Mouse (Mus musculus): Measurements from ENCODE around the gene Rbp1. TPM values are rescaled to one million over a fixed set of nuclear protein-coding genes. Genes with fewer than 3 reads are reported as not detected.
A peak's percentile ranks its signal among the peaks of the same experiment; 100 is the strongest.

Rbp1 gene
- polyA plus RNA-seq, 1 experiment from 2014 or later, result 81.3 TPM

DNA sequence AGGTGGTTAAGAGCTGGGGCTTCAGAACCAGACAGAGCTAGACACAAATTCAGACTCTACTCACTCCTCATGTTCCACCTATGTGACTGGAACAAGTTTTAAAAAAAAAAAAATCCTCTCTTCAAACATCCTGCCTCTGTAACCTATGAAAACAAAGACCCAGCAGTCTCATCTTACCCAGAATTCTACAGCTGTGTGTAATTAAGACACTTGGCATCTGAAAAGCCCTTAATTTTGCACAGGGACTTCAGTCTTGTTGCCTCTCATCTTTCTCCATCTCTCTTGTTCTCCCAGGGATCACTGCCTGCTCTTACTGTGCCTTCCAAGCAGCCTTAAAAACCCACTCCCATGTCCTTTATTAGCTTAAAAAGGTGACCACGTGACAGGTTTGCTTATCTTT, 2.1 kb upstream of the Rbp1 start:
- ATAC-seq (ENCODE audit: insufficient read depth, low FRiP score), result no peak
- Histone ChIP-seq H3K9ac (ENCODE audit: low read length) (no peak overlapping the region), H3K4me2 (ENCODE audit: low read depth, low read length) (no peak overlapping the region), H3K9me3 (replicated peaks; ENCODE audit: control insufficient read depth, low read length) (no peaks in the 10 kb centered on the region; the same call in 1 of the 2 replicates), H3K27me3 (ENCODE audit: control insufficient read depth, insufficient read depth, low read length) (no peaks in the 10 kb centered on the region), H3K4me1 (ENCODE audit: control insufficient read depth, insufficient read depth, low read length) (peaks cover 5% of the 10 kb centered on the region; the same call in 1 of the 2 replicates), H3K36me3 (ENCODE audit: control insufficient read depth, insufficient read depth, low read length) (no peaks in the 10 kb centered on the region), H3K4me3 (replicated peaks; ENCODE audit: low read length) (no peak overlapping the region), H3K27ac (ENCODE audit: low read length) (no peak overlapping the region)
- 52% methylated on average over 1 of the region's 1 CpGs for WGBS

DNA sequence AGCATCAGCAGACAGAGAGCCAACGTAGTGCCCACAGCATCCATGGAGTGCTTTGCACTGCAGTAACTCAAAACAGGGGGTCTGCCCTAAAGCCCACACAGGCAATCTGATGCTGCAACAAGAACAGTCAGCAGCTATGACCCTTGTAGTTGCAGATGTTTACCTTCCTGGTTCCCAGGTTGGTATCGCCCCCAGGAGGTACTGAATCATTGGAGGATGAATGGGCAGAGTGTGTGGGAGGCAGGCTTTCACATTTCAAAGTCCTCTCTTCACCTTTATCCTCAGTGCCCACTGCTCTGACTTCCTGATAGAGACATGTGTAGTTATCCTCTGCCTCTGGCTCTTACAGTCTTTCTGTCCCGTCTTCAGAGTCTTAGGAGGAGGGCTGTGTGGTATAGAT, 858 bp upstream of the Rbp1 start:
- H3K9me3 ChIP-seq (replicated peaks; ENCODE audit: control insufficient read depth, low read length), result no peaks in the 10 kb centered on the region; the same call in 1 of the 2 replicates
- no peaks in the 10 kb centered on the region for H3K27me3 ChIP-seq (ENCODE audit: control insufficient read depth, insufficient read depth, low read length)
- no peak overlapping the region for H3K27ac ChIP-seq (ENCODE audit: low read length)
- ATAC-seq (ENCODE audit: insufficient read depth, low FRiP score), result no peak
- no peaks in the 10 kb centered on the region for H3K36me3 ChIP-seq (ENCODE audit: control insufficient read depth, insufficient read depth, low read length)
- H3K9ac ChIP-seq (ENCODE audit: low read length), result no peak overlapping the region
- H3K4me2 ChIP-seq (ENCODE audit: low read depth, low read length), result no peak overlapping the region
- 52% methylated on average over 3 of the region's 3 CpGs for WGBS
- H3K4me1 ChIP-seq (ENCODE audit: control insufficient read depth, insufficient read depth, low read length), result peaks cover 16% of the 10 kb centered on the region; the same call in 1 of the 2 replicates
- no peak overlapping the region for H3K4me3 ChIP-seq (replicated peaks; ENCODE audit: low read length)

DNA sequence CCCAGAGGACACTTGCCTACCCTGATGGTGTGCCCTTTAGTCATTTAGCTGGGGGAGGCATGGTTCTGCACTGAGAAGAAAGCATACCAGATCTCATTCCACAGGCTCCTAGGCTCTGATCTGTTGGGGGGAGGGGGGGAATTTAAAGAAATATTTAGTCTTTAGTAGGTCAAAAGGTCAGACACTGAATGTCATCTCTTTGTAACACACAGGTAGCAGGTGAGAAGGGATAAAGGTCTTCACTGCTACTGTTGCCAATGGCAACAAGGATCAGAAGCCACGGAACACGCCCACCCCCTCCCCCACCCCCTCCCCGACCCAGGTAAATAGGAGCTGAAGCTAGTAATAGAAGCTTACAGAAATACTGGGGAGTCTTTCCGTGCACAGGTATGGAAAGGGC, 930 bp downstream of the Rbp1 start:
- Histone ChIP-seq H3K36me3 (ENCODE audit: control insufficient read depth, insufficient read depth, low read length) (no peaks in the 10 kb centered on the region), H3K4me3 (replicated peaks; ENCODE audit: low read length) (no peak overlapping the region), H3K4me2 (ENCODE audit: low read depth, low read length) (0 out of 2 replicates have a peak overlapping the region, but pooled peaks have one; percentile 81), H3K27ac (ENCODE audit: low read length) (no peak overlapping the region), H3K27me3 (ENCODE audit: control insufficient read depth, insufficient read depth, low read length) (no peaks in the 10 kb centered on the region), H3K9me3 (replicated peaks; ENCODE audit: control insufficient read depth, low read length) (no peaks in the 10 kb centered on the region), H3K9ac (ENCODE audit: low read length) (no peak overlapping the region), H3K4me1 (ENCODE audit: control insufficient read depth, insufficient read depth, low read length) (peaks cover 30% of the 10 kb centered on the region)
- 20% methylated on average over 4 of the region's 4 CpGs for WGBS
- ATAC-seq (ENCODE audit: insufficient read depth, low FRiP score), result no peak

DNA sequence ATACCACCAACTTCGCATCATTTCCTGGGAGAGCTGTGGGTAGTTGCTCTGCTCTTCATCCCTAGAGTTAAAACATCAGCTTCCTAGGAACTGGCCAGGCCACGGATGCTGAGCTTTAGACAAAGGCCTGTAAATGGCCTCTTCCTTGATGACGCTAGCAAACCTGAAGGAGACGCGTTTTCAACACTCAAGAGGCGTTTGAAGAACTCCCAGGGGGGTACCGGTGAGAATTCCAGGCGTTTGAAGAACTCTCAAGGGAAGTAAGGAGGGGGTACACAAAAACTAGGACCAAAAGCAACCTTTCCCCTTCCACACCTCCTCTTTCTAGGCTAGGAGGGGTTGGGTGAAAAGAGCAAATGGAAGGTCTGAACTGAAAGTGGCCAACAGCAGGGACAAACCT, 1.5 kb downstream of the Rbp1 start:
- Histone ChIP-seq H3K27me3 (ENCODE audit: control insufficient read depth, insufficient read depth, low read length) (no peaks in the 10 kb centered on the region), H3K4me1 (ENCODE audit: control insufficient read depth, insufficient read depth, low read length) (peaks cover 36% of the 10 kb centered on the region), H3K4me3 (replicated peaks; ENCODE audit: low read length) (peak overlapping the region; percentile 62), H3K4me2 (ENCODE audit: low read depth, low read length) (peak overlapping the region; percentile 81), H3K36me3 (ENCODE audit: control insufficient read depth, insufficient read depth, low read length) (no peaks in the 10 kb centered on the region), H3K9ac (ENCODE audit: low read length) (peak overlapping the region; percentile 82; the same call in 1 of the 2 replicates), H3K27ac (ENCODE audit: low read length) (peak overlapping the region; percentile 25; the same call in 1 of the 2 replicates), H3K9me3 (replicated peaks; ENCODE audit: control insufficient read depth, low read length) (no peaks in the 10 kb centered on the region)
- no peak for ATAC-seq (ENCODE audit: insufficient read depth, low FRiP score)
- 5% methylated on average over 8 of the region's 8 CpGs for WGBS

DNA sequence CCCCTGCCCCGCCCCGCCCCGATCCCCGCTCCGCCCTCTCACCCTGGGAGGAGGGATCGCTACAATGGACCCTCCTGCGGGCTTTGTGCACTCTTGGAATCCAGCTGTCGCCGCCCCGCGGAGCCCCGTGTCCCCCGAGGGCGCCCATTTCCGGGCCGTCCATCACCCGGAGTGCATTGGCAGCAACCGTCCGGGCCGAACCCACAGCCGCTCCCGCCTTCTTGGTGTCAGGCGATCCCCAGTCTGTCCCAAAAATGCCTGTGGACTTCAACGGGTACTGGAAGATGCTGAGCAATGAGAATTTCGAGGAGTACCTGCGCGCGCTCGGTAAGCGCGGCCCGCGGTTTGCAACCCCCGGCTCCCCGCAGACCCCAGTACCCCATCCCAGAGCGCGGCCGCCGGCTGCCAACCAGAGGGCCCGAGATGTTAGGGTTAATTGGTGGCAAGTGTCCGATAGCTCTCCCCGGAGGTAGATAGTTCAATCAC, 2.0 kb downstream of the Rbp1 start:
- H3K27ac ChIP-seq (ENCODE audit: low read length), result peak overlapping the region; percentile 43; the same call in 1 of the 2 replicates
- H3K4me3 ChIP-seq (replicated peaks; ENCODE audit: low read length), result peak overlapping the region; percentile 62
- H3K36me3 ChIP-seq (ENCODE audit: control insufficient read depth, insufficient read depth, low read length), result no peaks in the 10 kb centered on the region
- no peaks in the 10 kb centered on the region for H3K27me3 ChIP-seq (ENCODE audit: control insufficient read depth, insufficient read depth, low read length)
- peak; percentile 78 for ATAC-seq (ENCODE audit: insufficient read depth, low FRiP score)
- H3K9me3 ChIP-seq (replicated peaks; ENCODE audit: control insufficient read depth, low read length), result no peaks in the 10 kb centered on the region
- H3K4me1 ChIP-seq (ENCODE audit: control insufficient read depth, insufficient read depth, low read length), result peaks cover 41% of the 10 kb centered on the region
- peak overlapping the region; percentile 81 for H3K4me2 ChIP-seq (ENCODE audit: low read depth, low read length)
- 1% methylated on average over 41 of the region's 42 CpGs for WGBS
- H3K9ac ChIP-seq (ENCODE audit: low read length), result peak overlapping the region; percentile 82

DNA sequence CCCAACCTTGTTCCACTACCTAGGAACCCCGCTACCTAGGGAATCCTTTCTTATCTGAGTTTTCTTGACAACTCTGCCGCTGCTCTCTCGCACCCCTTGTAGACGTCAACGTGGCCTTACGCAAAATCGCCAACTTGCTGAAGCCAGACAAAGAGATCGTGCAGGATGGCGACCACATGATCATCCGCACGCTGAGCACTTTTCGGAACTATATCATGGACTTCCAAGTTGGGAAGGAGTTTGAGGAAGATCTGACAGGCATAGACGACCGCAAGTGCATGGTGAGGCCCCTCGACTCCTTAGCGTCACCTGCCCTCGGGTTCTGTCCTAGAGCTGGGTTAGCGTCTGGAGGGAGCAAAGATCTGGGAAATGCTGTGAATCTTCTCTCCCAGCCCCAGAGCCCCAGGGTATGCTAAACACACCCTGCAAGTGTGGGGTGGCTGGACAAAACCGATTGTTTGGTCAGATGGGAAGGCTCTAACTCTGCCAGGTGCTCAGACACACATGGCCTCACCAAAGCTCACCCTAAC, 2.7 kb downstream of the Rbp1 start:
- H3K27ac ChIP-seq (ENCODE audit: low read length), result peak overlapping the region; percentile 66
- WGBS, result 9% methylated on average over 19 of the region's 19 CpGs
- no peaks in the 10 kb centered on the region for H3K36me3 ChIP-seq (ENCODE audit: control insufficient read depth, insufficient read depth, low read length)
- no peaks in the 10 kb centered on the region for H3K9me3 ChIP-seq (replicated peaks; ENCODE audit: control insufficient read depth, low read length)
- no peaks in the 10 kb centered on the region for H3K27me3 ChIP-seq (ENCODE audit: control insufficient read depth, insufficient read depth, low read length)
- H3K4me1 ChIP-seq (ENCODE audit: control insufficient read depth, insufficient read depth, low read length), result peaks cover 46% of the 10 kb centered on the region
- peak overlapping the region; percentile 81 for H3K4me2 ChIP-seq (ENCODE audit: low read depth, low read length)
- H3K9ac ChIP-seq (ENCODE audit: low read length), result peak overlapping the region; percentile 82
- H3K4me3 ChIP-seq (replicated peaks; ENCODE audit: low read length), result peak overlapping the region; percentile 62
- no peak for ATAC-seq (ENCODE audit: insufficient read depth, low FRiP score)

DNA sequence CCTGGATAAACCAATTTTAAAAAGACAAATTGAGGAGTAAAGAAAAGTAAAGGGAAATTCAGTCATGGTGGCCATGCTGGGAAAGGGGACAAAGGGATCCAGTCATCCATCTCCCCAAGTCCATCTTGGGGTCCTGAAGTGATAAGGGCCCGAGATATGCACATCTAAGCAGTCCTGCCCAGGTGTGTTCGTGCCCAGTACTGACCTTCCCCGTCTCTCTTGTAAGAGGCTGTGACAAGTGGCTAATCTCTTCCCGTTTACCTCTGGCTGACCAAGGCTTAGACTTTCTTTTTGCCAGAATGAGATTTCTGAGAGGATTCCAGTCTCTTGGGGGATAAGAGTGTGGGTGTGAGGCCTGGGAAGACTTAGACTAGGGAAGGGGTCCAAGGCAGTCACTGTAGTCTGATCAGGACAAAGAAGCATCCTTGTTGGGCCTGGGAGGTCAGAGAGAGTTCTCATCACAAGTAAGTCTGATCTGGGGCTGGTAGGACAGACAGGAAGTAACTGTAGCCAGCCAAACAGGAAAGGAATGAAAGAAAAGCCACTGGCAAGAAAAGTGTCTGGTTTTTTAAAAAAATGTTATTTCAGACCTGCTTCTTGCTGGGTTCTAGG, 5.3 kb downstream of the Rbp1 start:
- Histone ChIP-seq H3K27me3 (ENCODE audit: control insufficient read depth, insufficient read depth, low read length) (no peaks in the 10 kb centered on the region), H3K27ac (ENCODE audit: low read length) (peak overlapping the region; percentile 17; the same call in 1 of the 2 replicates), H3K4me3 (replicated peaks; ENCODE audit: low read length) (no peak overlapping the region), H3K4me1 (ENCODE audit: control insufficient read depth, insufficient read depth, low read length) (peaks cover 60% of the 10 kb centered on the region), H3K9me3 (replicated peaks; ENCODE audit: control insufficient read depth, low read length) (no peaks in the 10 kb centered on the region), H3K9ac (ENCODE audit: low read length) (no peak overlapping the region), H3K36me3 (ENCODE audit: control insufficient read depth, insufficient read depth, low read length) (no peaks in the 10 kb centered on the region), H3K4me2 (ENCODE audit: low read depth, low read length) (no peak overlapping the region; the same call in 1 of the 2 replicates)
- ATAC-seq (ENCODE audit: insufficient read depth, low FRiP score), result no peak
- 54% methylated on average over 4 of the region's 4 CpGs for WGBS

DNA sequence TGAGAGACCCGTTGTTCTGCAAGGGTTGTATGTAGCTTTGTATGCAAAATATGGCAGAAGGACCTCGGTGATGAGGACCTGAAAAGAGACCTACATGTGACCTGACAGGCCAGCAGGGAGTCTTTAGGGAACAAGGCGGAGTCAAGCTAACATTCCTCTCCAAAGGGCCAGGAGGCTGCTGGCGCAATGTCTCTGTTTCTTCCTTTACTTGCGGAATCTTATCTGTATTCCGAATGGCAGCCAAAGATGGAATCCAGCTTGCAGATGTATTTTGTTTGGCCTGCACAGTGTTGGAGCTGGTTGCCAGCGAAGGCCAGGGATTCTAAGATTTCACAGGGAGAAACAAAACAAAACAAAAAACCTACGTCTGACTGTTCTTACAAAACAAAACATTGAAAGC, 6.0 kb downstream of the Rbp1 start:
- Histone ChIP-seq H3K4me2 (ENCODE audit: low read depth, low read length) (peak overlapping the region; percentile 10; the same call in 1 of the 2 replicates), H3K27me3 (ENCODE audit: control insufficient read depth, insufficient read depth, low read length) (no peaks in the 10 kb centered on the region), H3K36me3 (ENCODE audit: control insufficient read depth, insufficient read depth, low read length) (no peaks in the 10 kb centered on the region), H3K27ac (ENCODE audit: low read length) (peak overlapping the region; percentile 90; the same call in 1 of the 2 replicates), H3K9me3 (replicated peaks; ENCODE audit: control insufficient read depth, low read length) (no peaks in the 10 kb centered on the region), H3K4me1 (ENCODE audit: control insufficient read depth, insufficient read depth, low read length) (peaks cover 67% of the 10 kb centered on the region), H3K4me3 (replicated peaks; ENCODE audit: low read length) (no peak overlapping the region), H3K9ac (ENCODE audit: low read length) (peak overlapping the region; percentile 17; the same call in 1 of the 2 replicates)
- 42% methylated on average over 8 of the region's 8 CpGs for WGBS
- ATAC-seq (ENCODE audit: insufficient read depth, low FRiP score), result no peak

DNA sequence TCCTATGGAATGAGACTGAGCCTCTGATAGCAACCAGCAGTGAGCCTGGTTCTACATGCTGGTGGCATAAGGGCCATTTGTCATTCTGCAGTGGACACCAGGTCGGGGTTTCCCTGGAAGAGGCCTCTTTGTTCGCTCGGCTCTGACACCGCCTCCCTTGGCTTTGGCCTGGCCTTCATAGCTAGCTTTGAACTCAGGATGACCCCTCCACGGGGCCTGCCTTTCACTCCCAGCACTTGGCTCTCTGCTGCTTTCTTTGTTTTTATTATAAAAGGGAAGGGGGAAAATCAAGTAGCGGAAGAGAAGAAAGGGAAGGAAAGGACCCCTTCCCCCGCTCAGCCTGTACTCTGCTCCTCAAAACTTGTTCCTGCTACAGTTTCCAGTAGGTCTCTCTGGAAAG, 7.0 kb downstream of the Rbp1 start:
- Histone ChIP-seq H3K9me3 (replicated peaks; ENCODE audit: control insufficient read depth, low read length) (no peaks in the 10 kb centered on the region), H3K27me3 (ENCODE audit: control insufficient read depth, insufficient read depth, low read length) (no peaks in the 10 kb centered on the region), H3K4me3 (replicated peaks; ENCODE audit: low read length) (0 out of 2 replicates have a peak overlapping the region, but pooled peaks have one; percentile 5), H3K9ac (ENCODE audit: low read length) (peak overlapping the region; percentile 43; the same call in 1 of the 2 replicates), H3K4me1 (ENCODE audit: control insufficient read depth, insufficient read depth, low read length) (peaks cover 76% of the 10 kb centered on the region), H3K36me3 (ENCODE audit: control insufficient read depth, insufficient read depth, low read length) (no peaks in the 10 kb centered on the region), H3K27ac (ENCODE audit: low read length) (peak overlapping the region; percentile 90), H3K4me2 (ENCODE audit: low read depth, low read length) (peak overlapping the region; percentile 30)
- WGBS, result 15% methylated on average over 7 of the region's 7 CpGs
- ATAC-seq (ENCODE audit: insufficient read depth, low FRiP score), result peak; percentile 75

Measured in stomach, embryonic 16.5 days (tissue).